Mouse (Mus musculus): Measurements from ENCODE around the gene Zfp810.

Gene Zfp810

GRCm38 (mm10) chr9:22259184-22260091, 48.0 kb downstream of the Zfp810 start, which contains the start of gene Zfp599:
Gene Zfp599 (minus strand): TSS chr9:22259895.
- peak; percentile 63 to 72 for DNase-seq (ENCODE audit: low spot score in 2 of 2)

- DNase-seq (ENCODE audit: low spot score in 2 of 2), result no peak
Observed at GRCm38 (mm10) chr9:22258784-22259183, 48.7 kb downstream of the Zfp810 start.

- no peak for DNase-seq (ENCODE audit: low spot score in 2 of 2)
Observed at GRCm38 (mm10) chr9:22256579-22256978, 50.9 kb downstream of the Zfp810 start.

GRCm38 (mm10) chr9:22244242-22244641, 63.2 kb downstream of the Zfp810 start:
- DNase-seq (ENCODE audit: low spot score in 2 of 2), result no peak

GRCm38 (mm10) chr9:22240001-22240400, 67.4 kb downstream of the Zfp810 start:
- DNase-seq (ENCODE audit: low spot score in 2 of 2), result no peak

GRCm38 (mm10) chr9:22230556-22230955, 76.9 kb downstream of the Zfp810 start:
- DNase-seq (ENCODE audit: low spot score in 2 of 2), result no peak

GRCm38 (mm10) chr9:22230061-22230460, 77.4 kb downstream of the Zfp810 start:
- DNase-seq (ENCODE audit: low spot score in 2 of 2), result no peak

- no peak for DNase-seq (ENCODE audit: low spot score in 2 of 2)
Observed at GRCm38 (mm10) chr9:22229386-22230026, 77.9 kb downstream of the Zfp810 start.

GRCm38 (mm10) chr9:22226846-22227245, 80.6 kb downstream of the Zfp810 start:
- no peak for DNase-seq (ENCODE audit: low spot score in 2 of 2)

Measured in frontal cortex, postnatal 36 days (tissue).